Mouse (Mus musculus) myocyte (in vitro differentiated cells): Measurements from ENCODE around the gene Ssbp3.

Source experiments
- CEBPB ChIP-seq: IDR thresholded peaks from 2 replicates; pipeline ENCODE4 v1.6.1; 2011; ENCODE audit warnings: mild to moderate bottlenecking, moderate library complexity; ENCODE audit not compliant: poor library complexity, insufficient read depth, severe bottlenecking
- E2F4 ChIP-seq: IDR thresholded peaks from one replicate; pipeline ENCODE4 v1.6.1; 2011; ENCODE audit warnings: mild to moderate bottlenecking, control low read depth, moderate library complexity; ENCODE audit not compliant: insufficient read depth
- MAX ChIP-seq: IDR thresholded peaks from one replicate; pipeline ENCODE4 v1.6.1; 2011; ENCODE audit warnings: low read depth, mild to moderate bottlenecking, control low read depth
- MYOD1 ChIP-seq, 3 experiments: IDR thresholded peaks; one replicate each; pipeline ENCODE4 v1.6.1; 2011; ENCODE audit warnings: control low read depth in 2 of 3, low read depth in 2 of 3, mild to moderate bottlenecking in 2 of 3, moderate library complexity in 1 of 3; ENCODE audit not compliant: insufficient read length in 2 of 3, control insufficient read depth in 1 of 3
- MYOG ChIP-seq, 3 experiments: IDR thresholded peaks; one replicate each; pipeline ENCODE4 v1.6.1; 2011; ENCODE audit warnings: control low read depth in 2 of 3, low read depth in 2 of 3, mild to moderate bottlenecking in 2 of 3; ENCODE audit not compliant: insufficient read length in 2 of 3, control insufficient read depth in 1 of 3, insufficient read depth in 1 of 3
- POLR2A ChIP-seq: IDR thresholded peaks from one replicate; pipeline ENCODE4 v1.6.1; 2011; ENCODE audit warnings: low read depth, mild to moderate bottlenecking, control low read depth, moderate library complexity; ENCODE audit not compliant: insufficient read length
- POLR2AphosphoS2 ChIP-seq: IDR thresholded peaks from one replicate; pipeline ENCODE4 v1.6.1; 2011; ENCODE audit warnings: low read depth, control low read depth; ENCODE audit not compliant: insufficient read length
- REST ChIP-seq: IDR thresholded peaks from one replicate; pipeline ENCODE4 v1.6.1; 2011; ENCODE audit warnings: mild to moderate bottlenecking, control low read depth, moderate library complexity; ENCODE audit not compliant: insufficient read depth, insufficient read length
- SRF ChIP-seq: IDR thresholded peaks from one replicate; pipeline ENCODE4 v1.6.1; 2011; ENCODE audit warnings: low read depth; ENCODE audit not compliant: control insufficient read depth, insufficient read length
- TCF12 ChIP-seq: IDR thresholded peaks from one replicate; pipeline ENCODE4 v1.6.1; 2011; ENCODE audit warnings: mild to moderate bottlenecking, control low read depth; ENCODE audit not compliant: poor library complexity, insufficient read depth, severe bottlenecking
- TCF3 ChIP-seq: IDR thresholded peaks from one replicate; pipeline ENCODE4 v1.6.1; 2011; ENCODE audit warnings: low read depth, control low read depth; ENCODE audit not compliant: insufficient read length
- USF1 ChIP-seq: IDR thresholded peaks from one replicate; pipeline ENCODE4 v1.6.1; 2011; ENCODE audit warnings: low read depth, mild to moderate bottlenecking, control low read depth, moderate library complexity

DNA sequence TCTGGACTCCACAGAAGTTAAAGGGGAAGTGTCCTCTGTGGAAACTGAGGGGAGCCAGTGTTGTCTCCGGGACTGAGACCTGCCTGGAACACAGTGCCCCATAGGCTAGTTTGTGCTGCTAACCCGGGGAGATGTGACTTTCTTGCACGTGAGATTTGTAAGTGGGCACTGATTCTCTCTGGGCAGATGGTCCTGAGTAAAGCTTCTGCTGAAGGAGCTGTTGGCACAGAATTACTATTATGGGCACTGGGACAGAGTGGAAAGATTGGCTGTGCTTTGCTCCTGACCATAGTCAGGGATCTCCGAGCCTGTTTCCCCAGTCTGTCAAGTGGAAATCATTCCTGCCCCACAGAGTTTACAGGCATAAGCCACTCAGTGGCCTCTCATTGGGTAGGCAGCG lies 83.8 kb downstream of the Ssbp3 start:
- TF ChIP-seq POLR2A (no peak), MAX (no peak), CEBPB (no peak), E2F4 (no peak), TCF12 (no peak), USF1 (no peak), MYOD1 (IDR thresholded peaks at IDR 0.05; ENCODE audit: control insufficient read depth in 1 of 3, insufficient read length in 2 of 3, low read depth in 2 of 3) (no peak), MYOG (IDR thresholded peaks at IDR 0.05; ENCODE audit: control insufficient read depth in 1 of 3, insufficient read depth in 1 of 3, insufficient read length in 2 of 3, low read depth in 2 of 3) (no peak), POLR2AphosphoS2 (no peak), SRF (no peak), TCF3 (no peak), REST (no peak)
